Mouse (Mus musculus) cortical plate, adult 2 months (tissue): ENCODE data around the gene Tmem81.

ENCODE experiments used
- CTCF ChIP-seq: fragments of 200-500 bp; IDR thresholded peaks from 2 replicates; pipeline ENCODE4 v1.5.1; 2011; ENCODE audit warnings: mild to moderate bottlenecking, control low read depth, low read length; ENCODE audit not compliant: insufficient read depth; ENCODE audit errors: extremely low read depth
- POLR2A ChIP-seq: fragments of 200-500 bp; IDR thresholded peaks from 2 replicates; pipeline ENCODE4 v1.6.1; 2011; ENCODE audit warnings: mild to moderate bottlenecking, low read length, control low read depth; ENCODE audit not compliant: insufficient read depth; ENCODE audit errors: extremely low read depth

DNA sequence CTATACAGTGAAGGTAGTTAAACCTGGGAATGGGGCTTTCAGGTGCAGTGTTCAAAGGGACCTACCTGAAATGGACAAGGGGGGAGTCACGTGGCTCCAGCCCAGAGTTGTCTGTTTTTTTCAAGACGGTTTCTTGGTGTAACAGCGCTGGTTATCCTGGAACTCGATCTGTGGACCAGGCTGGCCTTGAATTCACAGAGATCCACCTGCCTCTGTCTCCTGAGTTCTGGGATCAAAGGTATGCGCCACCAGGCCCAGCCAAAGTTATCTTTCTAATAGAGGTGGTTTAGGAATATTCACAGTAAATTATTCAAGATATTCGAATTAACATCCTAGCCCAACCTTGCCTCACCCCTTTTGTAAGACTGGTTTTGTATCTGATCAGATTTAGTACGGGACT, 626 bp downstream of the Tmem81 start:
- TF ChIP-seq CTCF = no peak
- TF ChIP-seq POLR2A = no peak
